Mouse (Mus musculus) spleen, postnatal 14 days (tissue): ENCODE data around the gene Trpt1.

Experiments used
- DNase-seq, 2 experiments: peaks; one replicate each; pipeline ENCODE4 v3.0.0; 2021 to 2022; ENCODE audit warnings: low spot score in 2 of 2

Gene Trpt1

GRCm38 (mm10) chr19:6992011-6992858 lies 3.7 kb upstream of the Trpt1 start, which contains the start of gene Dnajc4:
TSS of gene Dnajc4 (minus strand) at chr19:6992572.
- DNase-seq = peak; percentile 90 to 94

- no peak for DNase-seq
These were observed 2.7 kb upstream of the Trpt1 start for GRCm38 (mm10) chr19:6993011-6993770.

DNA sequence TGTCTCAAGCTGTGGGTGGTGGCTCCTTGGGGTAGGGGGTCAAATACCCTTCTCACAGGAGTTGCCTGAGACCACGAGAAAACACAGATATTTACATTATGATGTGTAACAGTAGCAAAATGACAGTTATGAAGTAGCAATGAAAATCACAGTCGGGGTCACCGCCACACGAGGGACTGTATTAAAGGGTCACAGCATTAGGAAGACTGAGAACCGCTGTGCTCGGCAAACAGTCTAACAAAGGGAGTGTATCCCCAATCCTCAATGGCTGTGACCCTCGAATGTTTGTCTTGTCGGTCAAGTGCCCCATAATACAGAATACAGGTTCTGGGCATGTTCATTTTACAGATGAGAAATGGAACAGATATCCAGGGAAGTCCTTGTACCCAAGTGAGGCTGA lies 1.9 kb upstream of the Trpt1 start:
- DNase-seq = no peak

- DNase-seq = no peak
These were observed 1.4 kb upstream of the Trpt1 start for GRCm38 (mm10) chr19:6994489-6994888.

GRCm38 (mm10) chr19:6995255-6995991 lies 508 bp upstream of the Trpt1 start:
- DNase-seq = no peak

DNA sequence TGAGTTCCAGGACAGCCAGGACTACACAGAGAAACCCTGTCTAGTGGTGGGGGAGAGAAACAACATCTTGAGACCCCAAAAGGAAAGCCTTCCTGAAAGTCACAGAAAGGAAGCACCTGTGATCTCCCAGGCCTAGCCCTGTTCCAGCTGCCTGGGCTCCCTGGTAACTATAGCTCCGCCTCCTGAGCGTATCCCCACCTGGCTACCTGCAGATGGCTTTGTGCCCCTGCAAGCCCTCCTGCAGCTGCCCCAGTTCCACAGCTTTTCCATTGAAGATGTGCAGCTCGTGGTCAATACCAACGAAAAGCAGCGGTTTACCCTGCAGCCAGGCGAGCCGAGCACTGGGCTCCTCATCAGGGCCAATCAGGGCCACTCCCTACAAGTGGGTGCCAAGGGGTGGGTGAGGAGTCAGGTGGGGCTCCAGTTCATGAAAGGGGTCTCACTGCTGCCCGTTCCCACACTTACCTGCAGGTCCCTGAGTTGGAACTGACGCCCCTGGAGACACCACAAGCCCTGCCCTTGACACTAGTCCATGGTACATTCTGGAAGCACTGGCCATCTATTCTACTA lies 1.9 kb downstream of the Trpt1 start:
- DNase-seq = no peak

DNA sequence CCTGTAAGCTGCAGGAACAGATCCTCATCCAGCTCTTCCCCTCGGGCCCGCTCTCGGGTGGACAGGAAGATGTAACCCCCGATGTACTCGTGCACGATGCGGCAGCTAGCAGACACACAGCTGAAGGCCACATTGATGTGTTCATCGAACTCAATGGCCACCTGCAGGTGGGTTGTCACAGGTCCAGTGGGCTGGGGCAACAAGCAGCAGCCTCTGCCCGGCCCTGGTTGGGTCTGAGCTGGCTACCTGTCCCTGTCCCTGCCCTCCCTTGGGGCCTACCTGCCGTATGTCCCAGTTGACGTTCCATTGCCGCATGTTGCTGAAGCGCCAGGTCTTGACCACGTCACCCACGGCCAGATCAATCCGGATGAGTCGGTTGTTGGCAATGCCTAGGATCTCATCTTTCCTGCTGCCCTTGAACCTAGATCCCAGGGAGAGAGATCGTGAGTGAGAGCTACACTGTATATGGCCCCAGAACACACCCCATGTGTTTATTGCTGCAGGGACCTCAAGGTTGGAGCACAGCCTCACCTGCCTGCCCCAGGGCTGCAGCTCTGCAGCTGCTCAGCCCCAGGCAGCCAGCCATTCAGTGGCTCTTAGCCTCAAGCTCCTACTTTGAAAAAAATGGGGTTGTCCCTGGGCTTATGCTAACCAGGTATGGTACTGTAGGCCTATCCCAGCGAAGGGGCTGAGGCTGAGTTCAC lies 3.6 kb downstream of the Trpt1 start:
- DNase-seq = no peak

GRCm38 (mm10) chr19:7006892-7007593 lies 11.1 kb downstream of the Trpt1 start:
- DNase-seq = no peak

DNA sequence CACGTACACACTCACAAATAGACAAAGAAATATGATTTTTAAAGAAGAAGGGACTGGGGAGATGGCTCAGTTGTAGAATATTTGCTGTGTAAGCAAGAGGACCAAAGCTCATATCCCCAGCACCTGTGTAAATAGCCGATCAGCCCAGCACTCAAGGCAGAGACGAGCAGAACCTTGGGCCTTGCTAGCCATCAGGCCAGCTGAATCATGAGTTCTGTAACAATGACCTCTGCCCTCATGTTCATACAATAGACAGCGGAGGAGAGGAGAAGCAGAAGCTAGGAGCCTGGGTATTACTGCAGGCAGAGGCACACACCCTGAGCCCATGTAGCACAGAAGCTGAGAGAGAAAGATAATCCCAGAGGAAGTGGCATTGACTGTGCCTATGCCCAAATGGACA lies 16.5 kb downstream of the Trpt1 start:
- DNase-seq = no peak

DNA sequence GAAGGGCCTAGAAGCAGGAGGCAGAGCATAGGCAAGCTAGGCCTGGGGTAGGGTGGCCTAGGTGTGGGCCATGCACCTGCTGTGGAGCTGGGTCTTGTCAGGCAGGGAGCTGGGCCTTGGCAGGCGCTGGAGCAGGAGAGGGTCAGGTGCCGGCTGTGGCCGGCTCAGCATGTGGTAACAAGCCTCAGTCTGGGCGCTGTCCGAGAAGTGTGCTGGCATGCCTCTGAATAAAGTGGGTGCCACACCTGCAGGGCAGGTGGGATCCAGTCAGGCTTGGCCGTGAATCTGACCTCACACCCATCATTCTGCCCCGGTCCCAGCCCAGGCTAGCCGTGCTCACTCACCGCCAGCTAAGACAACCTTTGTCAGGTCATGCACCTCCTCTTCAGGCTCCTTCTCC lies 18.1 kb downstream of the Trpt1 start:
- DNase-seq = no peak

DNA sequence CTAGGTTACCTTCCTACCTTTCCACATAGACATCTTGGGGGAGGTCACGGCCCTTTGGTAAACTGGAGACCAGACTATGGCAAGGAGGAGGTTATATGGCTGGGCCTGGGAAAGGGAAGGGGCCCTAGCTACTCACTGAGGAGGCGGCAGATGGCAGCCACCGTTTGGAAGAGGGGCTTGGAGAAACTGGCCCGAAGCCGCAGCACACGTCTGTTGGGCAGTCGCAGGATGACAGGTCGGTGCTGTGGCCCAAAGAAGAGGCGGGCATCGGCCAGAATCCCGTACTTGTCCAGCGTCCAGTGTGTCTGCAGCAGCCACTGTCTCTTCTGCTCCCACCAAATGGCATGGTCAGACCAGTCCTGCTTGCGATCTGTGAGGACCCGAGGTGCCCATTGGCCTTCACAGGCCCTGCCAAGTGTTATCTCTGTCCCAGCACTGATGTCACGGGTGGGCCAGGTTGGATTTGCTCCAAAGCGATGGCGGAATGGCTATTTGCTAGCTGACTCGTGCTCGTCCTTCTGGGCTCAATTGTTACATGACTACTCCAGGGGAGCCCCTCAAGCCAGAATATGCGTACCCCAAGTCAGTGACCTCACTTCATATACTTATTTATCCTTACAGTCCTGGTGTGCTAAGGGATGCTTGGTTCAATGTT lies 18.7 kb downstream of the Trpt1 start:
- DNase-seq = no peak

GRCm38 (mm10) chr19:7017541-7018457 lies 21.9 kb downstream of the Trpt1 start:
- peak in 1 of 2 experiments; percentile 46 for DNase-seq

DNA sequence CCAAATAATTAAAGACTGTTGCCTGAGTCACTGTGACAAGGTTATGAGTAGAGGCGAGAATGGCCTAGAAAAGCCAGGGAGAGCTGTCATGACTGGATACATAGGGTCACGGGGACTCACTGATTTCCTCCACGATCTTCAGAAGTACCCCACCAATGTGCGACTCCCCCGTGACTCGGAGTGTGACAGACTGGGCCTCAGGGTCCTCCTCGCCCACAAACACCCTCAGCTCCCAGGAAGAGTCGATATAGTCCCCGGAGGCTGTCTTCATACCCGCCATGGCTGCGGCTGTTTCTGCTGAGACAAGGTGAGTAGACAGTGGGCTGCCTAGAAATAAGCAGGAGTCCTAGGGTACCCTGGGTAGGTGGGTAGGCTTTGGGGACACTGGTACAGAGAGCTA lies 22.6 kb downstream of the Trpt1 start:
- no peak for DNase-seq

DNA sequence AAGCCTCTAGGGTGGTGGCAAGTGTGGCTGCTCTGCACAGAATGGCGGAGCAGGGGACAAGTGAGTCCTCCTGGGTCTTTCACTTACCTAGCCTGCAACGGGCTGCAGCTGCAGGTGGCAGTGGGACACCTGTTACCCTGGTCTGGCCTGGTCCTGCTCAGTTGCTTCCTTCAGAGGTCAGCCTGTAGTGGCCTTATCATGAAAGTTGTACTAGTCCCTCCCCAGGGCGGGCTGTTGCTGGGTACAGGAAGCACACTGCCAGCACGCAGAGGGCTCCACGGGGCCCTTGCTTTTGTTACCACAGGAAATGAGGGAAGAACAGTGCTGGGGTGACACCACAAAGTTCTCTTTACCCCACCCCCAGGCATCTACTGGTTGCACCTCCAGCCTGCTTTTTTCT lies 23.3 kb downstream of the Trpt1 start, which contains the start of gene Fermt3:
Gene Fermt3, minus strand, starts transcription at position 279 of the 400 bp plus-strand sequence.
- peak; percentile 57 to 71 for DNase-seq

DNA sequence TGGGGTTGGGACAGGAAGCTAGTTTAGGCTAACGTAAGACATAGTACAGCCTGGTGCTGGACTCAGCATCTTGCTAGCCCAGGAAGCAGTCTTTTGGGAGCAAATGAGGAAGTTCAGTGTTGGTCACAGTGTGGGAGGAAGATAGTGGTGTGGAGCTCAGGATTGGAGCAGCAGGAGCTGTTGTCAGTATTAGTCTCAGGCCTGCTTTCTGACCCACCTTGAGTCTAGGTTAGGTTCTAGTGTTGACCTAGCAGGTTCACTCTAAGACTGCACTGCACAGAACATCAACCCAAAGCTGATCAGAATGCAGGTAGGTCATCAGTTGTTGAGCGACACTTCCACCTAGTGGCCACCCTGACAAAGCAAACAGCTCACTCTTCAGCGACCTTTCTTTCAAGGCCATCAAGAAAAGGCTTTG lies 24.3 kb downstream of the Trpt1 start:
- peak in 1 of 2 experiments; percentile 62 for DNase-seq

DNA sequence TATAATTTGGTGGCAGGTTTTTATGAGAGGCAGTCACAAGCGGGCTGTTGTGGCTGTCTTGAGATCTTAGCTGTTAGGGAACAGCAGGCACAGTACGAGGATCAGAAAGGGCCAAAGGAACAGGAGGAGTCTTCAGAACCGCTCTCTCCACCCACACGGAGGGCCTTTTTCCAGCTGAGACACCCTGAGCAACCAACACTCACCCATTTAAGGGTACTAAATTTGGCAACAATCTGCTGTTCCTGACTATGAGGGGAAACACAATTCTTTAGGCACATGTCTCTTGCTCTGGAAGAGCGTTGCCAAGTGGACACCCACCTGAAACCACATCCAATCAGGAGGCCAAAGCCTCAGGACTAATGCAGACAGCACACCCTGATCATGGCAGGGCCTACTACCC lies 33.6 kb downstream of the Trpt1 start:
- no peak for DNase-seq

DNA sequence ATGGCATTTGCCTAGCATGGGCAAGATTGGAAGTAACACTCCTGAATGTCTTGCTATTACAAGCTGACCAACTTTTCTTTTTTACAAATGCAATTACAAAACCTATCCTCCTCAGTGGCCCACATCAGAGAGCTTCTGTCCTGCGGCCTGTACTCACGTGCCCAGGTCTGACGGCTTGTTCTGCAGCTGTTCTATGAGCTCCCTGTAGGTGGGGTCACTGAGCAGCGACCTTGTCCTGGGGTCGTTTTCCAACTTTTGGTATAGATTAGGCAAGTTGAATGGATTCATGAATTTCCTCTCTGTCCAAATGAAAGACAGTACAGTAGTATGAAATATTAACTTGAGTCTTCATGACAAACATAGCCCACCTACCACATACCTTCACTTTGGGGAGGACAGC lies 38.1 kb downstream of the Trpt1 start:
- no peak for DNase-seq

DNA sequence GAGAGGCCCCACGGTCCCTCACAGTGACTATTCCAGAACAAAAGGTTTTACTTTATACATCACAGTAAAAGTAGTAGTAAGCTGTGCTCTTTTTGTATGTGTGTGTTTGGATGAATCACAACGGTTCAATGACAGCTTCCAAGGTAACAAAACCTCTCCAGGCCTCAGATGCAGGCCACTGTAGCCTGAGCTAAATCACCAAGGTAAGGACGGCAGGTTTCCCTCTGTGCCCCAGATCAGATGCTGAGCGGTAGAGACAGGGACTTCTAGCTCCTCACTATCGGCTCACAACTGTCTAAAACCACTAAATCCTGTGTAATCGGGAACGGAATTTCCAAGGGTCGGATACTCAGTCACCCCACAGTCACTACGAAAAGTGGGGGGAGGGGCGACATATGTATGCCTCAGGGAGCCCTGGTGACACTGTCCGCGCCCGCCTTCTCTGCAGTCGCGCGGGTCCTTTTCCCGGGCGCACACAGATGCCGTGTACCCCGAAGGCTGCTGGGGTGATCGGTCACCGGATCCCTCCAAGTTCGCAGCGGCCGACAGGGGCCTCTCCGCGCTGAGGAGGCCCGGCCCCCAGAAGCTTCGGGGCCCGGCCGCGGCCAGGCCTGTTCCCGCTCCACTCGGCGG lies 43.3 kb downstream of the Trpt1 start:
- DNase-seq = peak in 1 of 2 experiments; percentile 52
